Mouse (Mus musculus): ENCODE measurements around the gene Blvrb.

DNA sequence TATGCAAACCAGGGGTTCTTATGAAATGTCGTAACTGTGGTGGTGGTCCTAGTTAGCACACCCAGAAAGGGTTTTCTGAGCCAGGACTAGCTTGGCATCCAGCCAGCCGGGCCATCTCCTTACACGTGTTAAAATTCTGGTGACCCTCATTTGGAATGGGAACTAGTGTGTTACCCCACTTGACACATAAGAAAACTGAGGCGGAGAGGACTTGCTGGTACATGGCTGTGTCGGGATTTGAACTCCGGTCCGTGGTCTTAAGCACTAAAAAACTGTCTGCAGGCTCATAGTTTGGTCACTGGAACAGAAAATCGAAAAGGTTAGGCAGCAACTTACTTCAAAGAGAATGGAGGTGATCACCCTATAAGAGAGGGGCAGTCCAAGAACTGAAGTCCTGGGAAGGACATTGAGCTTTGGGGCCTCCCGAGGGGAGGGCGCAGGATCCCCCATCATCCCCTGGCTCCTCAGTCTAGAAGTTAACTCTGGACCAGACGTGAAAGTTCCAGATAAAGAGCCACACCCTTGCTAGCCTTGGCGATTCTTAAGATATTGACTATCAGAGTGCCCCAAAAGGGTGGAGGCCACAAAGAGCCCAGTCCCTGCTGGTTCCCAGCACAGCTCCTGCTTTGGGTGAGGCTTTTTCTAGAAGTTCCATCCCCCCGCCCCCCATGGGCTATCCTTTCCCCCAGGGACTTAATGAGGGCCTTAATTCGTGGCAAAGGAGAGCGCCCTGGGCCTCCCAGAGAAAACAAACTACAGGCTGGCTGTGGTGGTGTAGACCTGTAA, 836 bp downstream of the Blvrb start:
- TF ChIP-seq CTCF (IDR thresholded peaks at IDR 0.05; ENCODE audit: control insufficient read depth, insufficient read depth, insufficient read length) (no peak), CEBPB (IDR thresholded peaks at IDR 0.05; ENCODE audit: low read depth) (no peak), USF1 (IDR thresholded peaks at IDR 0.05; ENCODE audit: low read depth) (no peak)

Data from C2C12 (cell line).